Mouse (Mus musculus) lung, postnatal 0 days (tissue): ENCODE data around the gene Rab40b.
A peak's percentile ranks its signal among the peaks of the same experiment; 100 is the strongest.

Experiments
- CTCF ChIP-seq: IDR thresholded peaks from 2 replicates; pipeline ENCODE4 v1.5.1; 2016; ENCODE audit warnings: antibody characterized with exemption, mild to moderate bottlenecking
- EP300 ChIP-seq: IDR thresholded peaks from 2 replicates; pipeline ENCODE4 v1.6.1; 2016; ENCODE audit warnings: antibody characterized with exemption, mild to moderate bottlenecking, control low read depth

- peak; percentile 10; the same call in 1 of the 2 replicates for TF ChIP-seq CTCF
- TF ChIP-seq EP300 = no peak
Observed at GRCm38 (mm10) chr11:121387750-121388553, at the start of gene Rab40b.
